Mouse (Mus musculus) heart, embryonic 15.5 days (tissue): Measurements from ENCODE around the gene Gm773. TPM values are rescaled to one million over a fixed set of nuclear protein-coding genes. Genes with fewer than 3 reads are reported as not detected.
"Not testable (repeated sequence)": the region's sequence is repeated elsewhere in the genome, so short reads cannot be mapped to it uniquely, and the experiment has no call there.

Experiments
- ATAC-seq: fragments of 200-750 bp; cut with Nextera tagmentation; replicated peaks from 2 replicates; pipeline ENCODE4 v1.8.0; 2017; ENCODE audit warnings: low read depth, moderate TSS enrichment; ENCODE audit not compliant: insufficient number of reproducible peaks, insufficient read depth, low FRiP score
- H3K27ac ChIP-seq: fragments of 300-500 bp; sonication (generic); 2 replicates; pipeline ENCODE4 v1.5.1; 2015; ENCODE audit warnings: mild to moderate bottlenecking, inconsistent platforms
- H3K27me3 ChIP-seq: fragments of 300-500 bp; sonication (generic); 2 replicates; pipeline ENCODE4 v1.6.1; 2015; ENCODE audit warnings: inconsistent platforms
- H3K36me3 ChIP-seq: fragments of 300-500 bp; sonication (generic); 2 replicates; pipeline ENCODE4 v1.6.1; 2015; ENCODE audit warnings: mild to moderate bottlenecking, inconsistent platforms
- H3K4me1 ChIP-seq: fragments of 300-500 bp; sonication (generic); replicated peaks from 2 replicates; pipeline ENCODE4 v1.6.1; 2015; ENCODE audit warnings: inconsistent platforms
- H3K4me2 ChIP-seq: fragments of 300-500 bp; sonication (generic); 2 replicates; pipeline ENCODE4 v1.6.1; 2015; ENCODE audit warnings: inconsistent platforms, mild to moderate bottlenecking, moderate library complexity
- H3K4me3 ChIP-seq: fragments of 300-500 bp; sonication (generic); 2 replicates; pipeline ENCODE4 v1.5.1; 2015; ENCODE audit warnings: mild to moderate bottlenecking, inconsistent platforms
- H3K9ac ChIP-seq: fragments of 300-500 bp; sonication (generic); 2 replicates; pipeline ENCODE4 v1.6.1; 2015; ENCODE audit warnings: mild to moderate bottlenecking, inconsistent platforms
- H3K9me3 ChIP-seq: fragments of 300-500 bp; sonication (generic); replicated peaks from 2 replicates; pipeline ENCODE4 v1.6.1; 2016; ENCODE audit warnings: inconsistent platforms
- WGBS: fragments of 180-500 bp; shearing (Covaris S2); methylation state at CpG from one replicate; pipeline ENCODE4 v1.1.7; 2015; ENCODE audit warnings: mixed read lengths; 5-methylcytosine and 5-hydroxymethylcytosine counted together
- polyA plus RNA-seq: library from polyadenylated mRNA; unstranded; fragments of >200 nt; fragmentation: Nextera tagmentation; extraction: Ambion mirVana; gene quantifications from 2 replicates; pipeline ENCODE4 v1.2.1, GENCODE M21; 2015

Gm773 gene
- polyA plus RNA-seq, result not detected in 2 replicates

DNA sequence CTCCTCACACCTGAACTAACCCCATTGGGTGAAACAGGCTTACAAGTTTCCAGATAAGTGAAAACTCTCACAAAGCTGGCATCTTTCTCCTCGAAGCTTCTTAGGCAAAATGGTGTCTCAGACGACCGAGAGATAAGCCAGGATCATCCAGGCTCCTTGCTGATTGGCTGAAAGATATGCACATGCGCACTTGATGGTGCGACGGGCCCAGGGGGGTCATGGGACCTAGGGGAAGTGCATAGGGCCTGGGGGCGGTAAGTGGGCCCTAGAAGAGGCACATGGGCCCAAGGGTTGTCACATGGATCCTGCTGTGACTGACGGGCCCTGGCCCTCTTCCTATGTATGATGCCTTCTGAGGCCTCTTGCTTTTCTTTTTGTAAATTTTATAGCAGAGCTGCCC is at the start of gene Gm773:
Gene Gm773, minus strand, starts transcription at position 111 of the 400 bp plus-strand sequence.
- Histone ChIP-seq H3K36me3 (no peaks in the 10 kb centered on the region), H3K4me1 (no peaks in the 10 kb centered on the region), H3K9ac (no peak within 1 kb of the TSS), H3K27me3 (no peaks in the 10 kb centered on the region), H3K4me2 (no peak within 1 kb of the TSS), H3K27ac (no peak within 1 kb of the TSS), H3K4me3 (no peak within 1 kb of the TSS), H3K9me3 (no peaks in the 10 kb centered on the region)
- ATAC-seq, result no peak
- WGBS, result 76% methylated on average over 8 of the region's 8 CpGs

DNA sequence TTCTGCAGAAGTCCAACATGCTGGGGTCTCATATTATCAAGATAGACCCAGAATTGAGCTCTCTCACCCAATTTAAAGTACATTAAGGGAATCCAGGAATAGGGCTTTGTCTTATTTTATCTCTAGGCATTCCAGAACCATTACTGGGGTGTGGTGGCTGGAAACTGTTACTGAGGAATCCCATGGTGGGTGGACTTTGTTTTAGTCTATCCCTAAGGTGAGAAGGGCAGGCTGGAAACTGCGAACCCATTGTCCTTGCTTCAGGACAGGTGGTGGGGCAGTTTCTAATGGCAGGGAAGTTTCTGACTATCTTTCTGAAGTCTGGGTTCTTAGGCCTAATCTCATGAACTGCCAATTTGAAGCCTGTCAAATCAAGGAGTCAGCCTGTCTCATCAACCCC is 26.2 kb downstream of the Gm773 start:
- not testable (repeated sequence) for H3K4me2 ChIP-seq, H3K36me3 ChIP-seq, H3K4me3 ChIP-seq, H3K27ac ChIP-seq, H3K4me1 ChIP-seq, H3K9ac ChIP-seq, H3K27me3 ChIP-seq, ATAC-seq, H3K9me3 ChIP-seq
- no CpG with 5 or more reads among the region's 1 CpGs for WGBS

DNA sequence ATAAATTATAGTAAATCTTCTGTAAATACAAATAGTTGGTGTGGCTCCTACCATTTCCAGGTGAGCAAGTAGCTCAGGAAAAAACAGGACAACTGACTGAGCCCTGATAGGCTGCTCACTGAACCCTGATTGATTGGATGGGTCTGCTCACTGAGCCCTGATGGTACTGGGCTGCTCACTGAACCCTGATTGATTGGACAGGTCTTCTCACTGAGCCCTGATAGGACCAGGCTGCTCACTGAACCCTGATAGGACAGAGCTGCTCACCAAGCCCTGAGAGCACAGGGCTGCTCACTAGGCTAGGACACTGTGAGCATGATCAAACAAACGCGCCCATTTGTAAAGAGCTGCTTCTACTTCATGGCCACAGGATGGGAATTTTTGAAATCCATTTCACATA is 61.3 kb downstream of the Gm773 start:
- Histone ChIP-seq H3K9me3 (no peaks in the 10 kb centered on the region), H3K4me2 (no peak overlapping the region), H3K36me3 (no peaks in the 10 kb centered on the region), H3K27ac (no peak overlapping the region), H3K9ac (no peak overlapping the region), H3K4me1 (no peaks in the 10 kb centered on the region), H3K4me3 (no peak overlapping the region), H3K27me3 (no peaks in the 10 kb centered on the region)
- WGBS, result 85% methylated on average over 2 of the region's 2 CpGs
- no peak for ATAC-seq

Other genes with a start within 250 kb of the Gm773 start
- gene 3830403N18Rik, start 76.3 kb downstream of the Gm773 start, polyA plus RNA-seq, result 3.0 and 3.5 TPM in 2 replicates
- 6.3 and 8.2 TPM in 2 replicates for gene Zfp449, start 133.5 kb upstream of the Gm773 start, polyA plus RNA-seq
- 1.5 and 2.8 TPM in 2 replicates for gene Smim10l2a, start 161.7 kb upstream of the Gm773 start, polyA plus RNA-seq
- 2.1 and 2.9 TPM in 2 replicates for gene Gm2174, start 235.1 kb upstream of the Gm773 start, polyA plus RNA-seq
- gene Ints6l, start 242.0 kb upstream of the Gm773 start, polyA plus RNA-seq, result 16.2 and 17.2 TPM in 2 replicates